Mouse (Mus musculus): ENCODE measurements around the gene Lemd1.
A peak's percentile ranks its signal among the peaks of the same experiment; 100 is the strongest.

- TF ChIP-seq CTCF (IDR thresholded peaks at IDR 0.05; ENCODE audit: insufficient read depth, low read depth, low read length) (peak; percentile 23; the same call in 1 of the 2 replicates), POLR2A (IDR thresholded peaks at IDR 0.05; ENCODE audit: insufficient read depth, low read depth, low read length) (no peak)
Measured at GRCm38 (mm10) chr1:132210922-132211321, 19.7 kb downstream of the Lemd1 start.
